Mouse (Mus musculus) left cerebral cortex, postnatal 10 days (tissue): ENCODE results near the gene Phf10. TPM values are rescaled to one million over a fixed set of nuclear protein-coding genes. Genes with fewer than 3 reads are reported as not detected.
"Not testable (repeated sequence)": the region's sequence is repeated elsewhere in the genome, so short reads cannot be mapped to it uniquely, and the experiment has no call there.

Experiments
- DNase-seq, 2 experiments: peaks; one replicate each; pipeline ENCODE4 v3.0.0; 2021 to 2022; ENCODE audit warnings: low spot score in 2 of 2, mixed read lengths in 1 of 2; ENCODE audit errors: extremely low spot score in 1 of 2
- intact Hi-C: fragments of 180-260 bp; cut with DNase I; formaldehyde crosslinking; loops from one replicate; pipeline ENCODE4 v1.15.1; 2025
- total RNA-seq, 2 experiments: library from RNA; stranded (reverse); gene quantifications; 2 replicates each; pipeline ENCODE4 v1.2.3; 2021

Phf10 gene
- total RNA-seq, 2 experiments from 2014 or later = 70.2 to 71.6 TPM

DNA sequence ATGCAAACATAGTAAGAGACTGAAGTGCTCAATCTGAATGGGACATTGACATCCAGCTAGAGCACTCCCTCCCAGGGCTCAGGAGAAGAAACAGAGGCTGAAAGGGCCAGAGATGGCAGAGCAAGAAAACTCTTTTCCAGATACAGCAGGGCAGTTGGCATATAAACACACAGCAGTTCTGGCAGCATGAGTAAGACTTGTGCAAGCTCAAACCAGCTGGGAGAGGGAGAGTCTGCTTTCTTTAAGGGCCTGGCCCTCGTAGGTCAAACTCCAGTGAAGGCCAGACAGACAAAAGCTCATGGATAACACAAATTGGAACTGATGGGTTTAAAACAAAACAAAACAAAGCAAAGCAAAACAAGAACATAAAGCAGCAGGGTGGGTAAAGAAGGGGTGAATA, 54.5 kb downstream of the Phf10 start:
- no peak for DNase-seq
- intact Hi-C loops = loop anchor here (5.0 kb wide), 1 partner anchor 674 kb away; no protein-coding TSS in a partner anchor

- DNase-seq = peak; percentile 66 to 83
- intact Hi-C loops = loop anchor here (1.0 to 5.0 kb wide), 3 partner anchors 358 to 672 kb away; no protein-coding TSS in a partner anchor
These were observed 56.3 kb downstream of the Phf10 start for GRCm38 (mm10) chr17:14904637-14905265.

DNA sequence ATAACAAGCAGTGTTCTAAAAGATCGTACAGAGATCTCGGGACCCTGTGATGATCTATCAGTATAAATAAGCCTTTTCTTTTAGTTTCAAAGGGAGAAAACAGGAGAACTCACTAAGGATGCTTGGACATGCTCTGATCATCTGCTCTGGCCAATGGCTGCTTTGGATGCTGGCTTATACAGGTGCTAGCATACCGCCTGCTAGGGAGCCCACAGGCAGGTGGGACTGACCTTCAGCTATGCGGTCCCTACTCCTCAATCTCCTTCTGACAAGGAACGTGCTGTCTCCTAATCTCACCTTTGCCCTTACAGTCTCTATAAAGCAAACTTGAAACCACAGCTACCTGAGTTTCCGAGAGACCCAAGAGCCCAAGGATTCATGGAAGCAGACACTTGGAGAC, 56.9 kb downstream of the Phf10 start:
- DNase-seq = no peak
- intact Hi-C loops = loop anchor here (2.0 kb wide), 1 partner anchor 357 kb away; no protein-coding TSS in a partner anchor

DNA sequence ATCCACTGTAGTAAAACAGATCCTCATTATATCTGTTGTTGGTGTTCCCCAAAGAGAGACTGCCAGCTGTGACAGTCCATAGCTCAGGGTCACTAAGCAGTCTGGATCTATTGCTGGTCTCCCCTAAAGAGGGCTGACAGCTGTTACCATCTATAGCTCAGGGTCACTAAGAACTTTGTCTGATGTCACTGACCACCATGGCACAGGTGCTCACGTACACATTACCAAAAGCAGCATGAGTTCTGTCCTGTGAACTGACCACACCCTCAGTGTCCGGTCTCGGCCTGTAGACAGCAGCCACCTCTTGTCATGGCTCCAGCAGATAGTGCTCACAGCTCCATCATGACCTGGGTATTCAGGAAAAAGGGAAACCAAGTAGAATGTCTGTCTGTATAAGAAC, 57.9 kb downstream of the Phf10 start:
- no peak for DNase-seq
- intact Hi-C loops = no loop called here

DNA sequence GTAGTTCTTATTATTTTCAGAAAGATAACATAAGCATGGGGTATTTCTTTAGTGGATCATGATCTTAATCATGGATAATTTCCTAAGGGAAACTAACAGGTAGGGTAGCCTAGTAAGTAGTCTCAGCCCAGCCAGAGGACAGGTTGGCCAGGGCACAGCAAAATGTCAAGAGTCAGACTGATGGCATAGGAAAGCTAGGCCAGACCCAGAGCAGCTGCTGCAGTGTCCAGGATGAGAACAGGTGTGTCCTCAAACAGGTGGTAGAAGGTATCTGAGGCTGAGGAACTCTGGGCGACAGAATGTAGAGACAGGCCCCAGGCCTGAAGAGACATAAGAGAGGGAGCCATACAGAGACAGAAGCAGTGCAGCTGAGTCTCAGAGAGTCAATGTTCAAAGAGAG, 62.1 kb downstream of the Phf10 start:
- DNase-seq = no peak
- intact Hi-C loops = no loop called here

- intact Hi-C loops, DNase-seq: not testable (repeated sequence)
These were observed 66.0 kb downstream of the Phf10 start for GRCm38 (mm10) chr17:14895058-14895457.

Other genes with a start within 250 kb of the Phf10 start
- 1 to 10 TPM; 3.6 to 4.6 TPM for gene Wdr27, start 18.1 kb downstream of the Phf10 start, total RNA-seq
- 10 to 100 TPM; 19.5 to 20.2 TPM for gene 1600012H06Rik, start 18.1 kb downstream of the Phf10 start, total RNA-seq
- 1 to 10 TPM; 3.7 to 4.9 TPM for gene 9030025P20Rik, start 17.2 kb upstream of the Phf10 start, total RNA-seq
- gene Gm3417, start 17.5 kb upstream of the Phf10 start, total RNA-seq = 1 to 10 TPM in 1 of 2 experiments, not detected in 1; 1.1 TPM
- gene Gm3435, start 48.9 kb upstream of the Phf10 start, total RNA-seq = 1 to 10 TPM; 3.8 TPM
- gene Ermard, start 79.9 kb upstream of the Phf10 start, total RNA-seq = 10 to 100 TPM; 39.1 to 45.8 TPM
- not detected for gene Tcte3, start 80.2 kb upstream of the Phf10 start, total RNA-seq
- gene Gm3448, start 80.3 kb upstream of the Phf10 start, total RNA-seq = 1 to 10 TPM; 5.5 to 6.3 TPM